Mouse (Mus musculus) layer of hippocampus, adult 9-11 months (tissue): ENCODE data around the gene Col27a1.

Experiments used
- DNase-seq: peaks from one replicate; pipeline ENCODE4 v3.0.0; 2022

The Col27a1 gene

DNA sequence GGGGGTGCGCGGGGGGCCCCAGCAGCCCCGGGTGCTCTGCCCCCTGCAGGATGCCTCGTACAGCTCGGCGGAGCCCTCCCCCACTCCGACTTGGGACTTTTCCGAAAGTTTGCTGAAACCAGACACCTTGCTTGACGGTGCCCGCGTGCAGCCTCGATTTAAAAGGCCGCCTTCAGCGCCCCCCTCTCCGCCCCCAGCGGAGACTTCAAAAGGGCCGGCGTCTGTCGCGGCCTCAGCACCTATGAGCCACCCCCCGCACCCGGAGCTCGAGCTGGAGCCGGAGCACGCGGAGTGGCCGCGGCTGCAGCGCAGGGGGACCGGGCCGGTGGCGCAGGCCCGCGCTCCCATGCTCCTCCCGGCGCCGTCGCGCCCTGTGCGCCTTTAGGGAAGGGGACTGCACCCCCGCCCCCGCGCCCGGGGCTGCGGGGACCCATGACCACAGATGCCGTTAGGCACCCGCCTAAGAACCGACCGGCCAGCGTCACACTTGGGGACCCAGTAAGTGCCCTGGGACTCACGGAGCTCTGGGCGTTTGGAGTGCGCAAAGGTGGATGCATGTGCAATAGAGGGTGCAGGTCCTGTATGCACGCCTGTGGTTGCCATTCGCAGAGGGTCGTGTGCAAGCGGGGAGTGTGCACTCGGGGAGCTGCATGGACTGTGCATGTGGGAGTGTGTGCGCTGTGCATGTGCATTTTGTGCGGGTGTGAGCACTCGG lies at the start of gene Col27a1:
TSS of gene Col27a1 (plus strand) at position 98 of the 715 bp plus-strand sequence.
- DNase-seq = no peak

DNA sequence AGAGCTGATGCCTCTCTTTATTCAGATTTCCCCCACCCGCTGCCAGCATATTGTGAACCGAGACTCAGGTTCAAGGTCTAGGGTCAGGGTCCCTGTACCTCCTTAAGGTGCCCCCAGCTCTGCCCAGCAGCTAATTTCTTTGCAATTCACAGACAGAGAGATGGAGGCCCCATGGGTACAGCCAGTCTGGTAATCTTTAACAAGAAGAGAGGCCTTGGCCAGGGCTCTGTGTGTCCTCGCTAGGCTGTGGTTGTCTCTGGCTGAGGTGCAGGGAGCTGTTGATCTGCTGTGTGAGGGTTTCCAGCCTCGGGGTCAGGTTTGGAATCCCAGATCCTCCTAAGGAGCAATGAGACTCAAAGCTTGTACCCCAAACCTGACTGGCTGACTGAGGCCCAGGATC lies 48.2 kb upstream of the Col27a1 start:
- DNase-seq = no peak

DNA sequence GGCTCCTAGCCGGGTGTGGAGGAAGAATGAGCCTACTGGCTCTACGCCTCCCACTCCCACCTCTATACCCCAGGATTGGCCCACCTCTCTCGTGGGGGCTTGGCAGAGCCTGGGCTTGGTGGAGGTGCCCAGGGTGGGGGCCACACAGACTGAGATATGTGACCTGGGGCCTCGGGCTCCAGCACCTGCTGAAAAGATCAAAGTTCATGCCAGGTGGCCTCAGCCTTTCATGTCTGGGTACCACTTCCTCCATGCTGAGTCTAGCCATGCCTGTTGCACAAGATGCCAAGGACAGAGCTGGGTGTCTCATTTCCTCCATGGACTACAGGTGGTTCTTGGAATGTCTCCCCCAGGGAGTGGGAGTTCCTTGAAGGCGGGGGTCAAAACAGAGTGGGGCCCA lies 47.5 kb upstream of the Col27a1 start:
- DNase-seq = no peak

DNA sequence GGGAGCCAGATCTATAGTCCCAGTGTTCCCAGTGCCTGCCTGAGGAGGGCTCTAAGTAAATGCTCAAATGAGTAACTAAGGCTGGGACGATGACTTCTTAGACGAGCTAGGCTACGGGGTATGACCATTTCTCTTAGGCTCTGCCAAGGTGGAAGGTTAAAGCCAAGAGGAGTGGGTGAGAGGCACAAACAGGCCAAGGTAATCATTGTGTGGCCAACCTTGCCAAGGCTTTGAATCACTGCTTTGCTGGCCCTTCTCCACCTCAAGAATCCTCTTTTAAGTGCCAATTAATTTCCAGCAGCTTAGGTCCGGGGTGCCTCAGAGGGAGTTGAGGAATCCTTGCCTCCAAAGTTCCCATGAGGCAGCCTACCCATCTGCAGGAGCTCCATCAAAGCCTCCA lies 43.7 kb upstream of the Col27a1 start:
- DNase-seq = no peak

DNA sequence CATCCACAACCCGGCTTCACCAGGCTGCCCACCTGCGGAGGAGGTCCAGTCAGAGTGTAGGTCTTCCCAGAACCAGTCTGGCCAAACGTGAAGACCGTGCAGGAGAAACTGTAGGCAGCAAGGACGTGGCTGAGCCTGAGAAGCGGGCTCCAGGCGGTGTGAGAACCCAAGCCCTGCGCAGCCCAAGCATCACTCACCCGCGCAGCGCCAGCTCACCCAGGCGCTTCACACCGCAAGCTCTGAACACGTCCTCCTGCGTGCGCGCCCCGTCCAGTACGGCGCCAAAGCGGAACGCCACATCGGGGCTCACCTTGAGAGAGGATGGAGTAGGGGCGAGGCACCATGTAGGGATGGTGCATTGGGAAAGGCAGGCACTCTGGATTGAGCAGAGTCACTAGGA lies 42.7 kb upstream of the Col27a1 start:
- DNase-seq = no peak

DNA sequence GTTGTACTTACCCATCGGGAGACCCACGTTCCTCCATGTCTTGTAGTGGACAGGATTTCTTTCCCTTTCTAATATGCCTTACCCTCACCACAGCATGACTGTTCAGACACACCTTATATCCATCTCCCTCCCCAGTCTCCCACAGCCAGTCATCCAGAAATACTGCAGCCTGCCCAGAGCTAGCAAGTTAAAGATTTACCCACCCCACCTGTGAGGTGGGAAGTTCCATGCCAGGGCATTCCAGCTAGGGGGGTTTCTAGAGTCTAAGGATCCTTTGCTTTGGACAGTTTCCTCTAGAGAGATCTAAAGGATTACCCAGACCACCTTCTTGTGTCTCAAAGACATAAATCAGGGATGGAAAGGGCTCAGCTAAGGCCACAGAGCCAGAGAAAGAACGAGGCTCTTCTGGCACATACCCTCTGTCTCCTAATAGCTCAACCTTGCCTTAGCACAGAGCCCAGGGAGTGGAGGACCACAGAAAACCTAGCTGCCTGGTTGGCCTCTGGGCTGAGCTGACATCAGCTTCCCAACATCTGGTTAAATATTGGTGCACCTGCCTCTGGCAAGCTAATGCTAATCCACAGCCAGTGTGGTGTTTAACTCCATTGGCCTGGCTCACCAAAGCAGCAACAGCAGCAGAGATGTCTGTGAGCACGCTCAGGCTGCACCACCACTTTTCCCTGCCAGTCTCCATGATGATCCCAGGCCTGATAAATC lies 41.7 kb upstream of the Col27a1 start, which contains the start of gene Kif12:
TSS of gene Kif12 (minus strand) at position 163 of the 717 bp plus-strand sequence.
- no peak for DNase-seq

DNA sequence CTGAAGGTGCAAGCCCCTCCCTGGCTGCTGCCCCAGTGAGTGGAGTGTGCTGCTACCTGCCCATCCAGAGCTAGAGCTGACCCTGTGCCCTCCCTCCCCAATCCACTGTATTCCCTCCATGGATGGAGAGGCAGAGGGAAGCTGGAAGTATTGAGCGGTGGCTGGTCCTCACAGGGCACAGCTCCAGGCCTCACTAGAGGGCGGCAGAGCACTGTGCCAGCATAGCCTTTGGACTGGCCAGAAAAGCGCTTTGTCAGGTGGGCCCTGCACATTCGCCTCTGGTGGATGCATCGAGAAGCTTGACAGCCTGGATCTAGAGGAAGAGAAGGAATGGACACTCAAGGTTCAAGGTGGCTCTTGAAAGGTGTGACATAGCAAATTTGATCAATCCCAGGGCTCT lies 32.2 kb upstream of the Col27a1 start:
- DNase-seq = peak; percentile 55

DNA sequence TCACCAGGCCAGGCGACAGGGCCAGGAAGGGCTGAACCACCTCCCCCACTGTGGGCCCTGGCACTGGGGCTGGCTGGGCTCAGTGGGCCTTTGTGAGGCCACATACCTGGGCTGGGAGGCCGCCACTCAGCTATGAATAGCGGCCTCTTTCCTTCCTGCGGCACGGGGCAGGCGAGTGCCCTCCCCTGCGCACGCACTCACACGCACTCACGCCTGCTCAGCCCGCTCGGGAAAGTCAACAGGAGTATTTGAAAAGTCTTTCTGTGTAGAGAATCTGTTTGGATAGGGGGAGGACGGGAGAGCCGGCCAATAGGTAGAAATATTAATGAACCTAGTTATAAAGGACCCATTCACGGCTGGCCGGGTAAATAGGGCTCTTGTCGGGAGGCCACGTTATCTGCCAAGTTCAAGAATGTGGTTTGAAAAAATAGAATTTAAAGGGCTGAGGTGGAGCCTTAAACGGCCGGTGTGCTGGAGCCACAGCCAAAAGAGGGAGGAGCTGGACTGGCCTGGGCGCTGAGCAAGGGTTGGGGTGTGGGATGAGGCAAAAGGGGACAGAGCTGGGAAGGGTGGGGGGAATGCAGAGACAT lies 27.4 kb upstream of the Col27a1 start:
- no peak for DNase-seq

DNA sequence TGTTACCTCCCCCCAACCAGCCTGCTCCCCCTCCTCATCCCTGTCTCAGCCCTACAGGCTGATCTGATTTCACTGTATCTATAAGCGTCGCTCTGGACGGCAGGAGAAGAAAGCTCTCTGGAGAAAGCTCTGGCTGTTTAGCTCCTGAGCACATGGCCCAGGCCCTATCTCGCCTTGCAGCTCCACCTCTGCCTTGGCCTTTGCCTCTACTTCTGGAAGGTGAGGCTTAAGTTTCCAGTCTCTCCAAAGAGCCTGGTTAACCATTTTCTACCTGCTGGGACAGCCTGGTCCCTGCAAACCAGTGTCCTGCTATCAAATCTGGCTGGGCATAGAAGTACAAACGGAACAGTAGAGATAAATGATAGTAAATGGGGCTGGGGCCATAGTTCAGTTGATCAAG lies 22.2 kb upstream of the Col27a1 start:
- DNase-seq = no peak

DNA sequence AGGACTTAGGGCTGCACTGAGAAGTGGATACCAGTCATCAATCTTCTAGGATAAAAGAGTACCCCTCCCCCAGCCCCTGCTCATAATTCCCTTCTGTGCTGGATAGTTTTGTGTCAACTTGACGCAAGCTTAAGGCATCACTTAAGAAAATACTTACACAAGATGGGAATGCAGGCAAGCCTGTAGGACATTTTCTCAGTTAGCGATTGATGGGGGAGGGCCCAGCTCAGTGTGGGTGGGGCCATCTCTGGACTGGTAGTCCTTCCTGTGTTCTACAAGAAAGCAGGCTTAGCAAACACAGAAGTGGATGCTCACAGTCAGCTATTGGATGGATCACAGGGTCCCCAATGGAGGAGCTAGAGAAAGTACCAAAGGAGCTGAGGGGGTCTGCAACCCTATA lies 19.4 kb upstream of the Col27a1 start:
- DNase-seq = no peak

DNA sequence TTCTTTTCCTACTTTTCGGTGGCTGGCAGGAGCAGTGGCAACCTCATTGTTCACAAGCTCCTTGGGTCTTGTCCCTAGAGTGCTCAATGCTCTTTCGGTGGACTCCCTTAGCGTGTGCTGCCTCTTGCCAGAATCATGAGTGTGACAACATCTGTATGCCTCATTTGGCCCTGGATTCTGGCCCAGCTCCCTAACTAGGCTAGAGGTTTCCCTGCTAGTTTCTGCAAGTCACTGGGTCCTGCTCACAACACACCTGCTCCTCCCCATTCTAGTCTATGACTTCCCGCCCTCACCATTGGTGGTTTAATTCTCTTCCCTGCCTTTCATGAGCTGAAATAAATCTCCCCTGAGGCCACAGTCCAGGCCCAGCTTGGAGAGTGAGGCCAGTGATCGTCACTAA lies 14.4 kb upstream of the Col27a1 start:
- DNase-seq = no peak

DNA sequence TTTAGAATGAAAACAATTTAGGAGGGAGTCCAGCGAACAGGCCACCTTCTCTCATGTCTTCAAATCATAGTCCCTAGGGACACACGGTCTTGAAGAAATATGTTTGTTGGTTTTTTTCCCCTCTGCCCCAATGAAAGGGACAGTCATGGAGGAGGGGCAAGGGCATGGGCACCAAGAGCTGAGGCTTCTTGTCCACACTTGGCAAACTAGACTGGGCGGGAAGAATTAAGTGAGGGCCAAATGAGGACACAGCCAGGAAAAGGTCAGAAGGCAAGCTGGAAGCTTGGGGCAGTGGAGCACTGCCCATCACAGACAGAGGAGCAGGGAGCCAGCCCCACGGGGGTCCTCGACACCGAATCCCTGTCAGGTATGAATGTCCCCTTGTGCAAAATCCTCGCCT lies 9.9 kb upstream of the Col27a1 start:
- DNase-seq = no peak

DNA sequence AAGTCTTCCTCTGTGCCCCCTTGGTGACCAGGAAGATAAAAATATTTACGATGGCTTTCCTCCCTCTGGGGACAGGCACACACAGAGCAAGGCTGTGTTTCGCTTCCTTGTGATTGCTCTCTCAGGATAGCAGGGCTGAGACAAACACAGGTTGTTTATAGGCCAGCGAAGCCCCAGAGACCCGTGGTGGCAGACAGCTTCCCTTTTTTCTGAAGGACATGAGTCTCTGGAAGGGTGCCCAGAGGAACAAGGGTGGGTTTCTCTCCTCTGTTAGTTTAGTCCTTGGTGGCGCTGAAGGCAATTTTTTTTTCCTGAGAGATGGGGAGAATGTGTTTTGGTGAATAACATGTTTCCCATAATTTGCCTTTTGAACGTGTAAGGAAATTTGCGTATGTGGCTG lies 8.2 kb upstream of the Col27a1 start:
- DNase-seq = peak; percentile 88

DNA sequence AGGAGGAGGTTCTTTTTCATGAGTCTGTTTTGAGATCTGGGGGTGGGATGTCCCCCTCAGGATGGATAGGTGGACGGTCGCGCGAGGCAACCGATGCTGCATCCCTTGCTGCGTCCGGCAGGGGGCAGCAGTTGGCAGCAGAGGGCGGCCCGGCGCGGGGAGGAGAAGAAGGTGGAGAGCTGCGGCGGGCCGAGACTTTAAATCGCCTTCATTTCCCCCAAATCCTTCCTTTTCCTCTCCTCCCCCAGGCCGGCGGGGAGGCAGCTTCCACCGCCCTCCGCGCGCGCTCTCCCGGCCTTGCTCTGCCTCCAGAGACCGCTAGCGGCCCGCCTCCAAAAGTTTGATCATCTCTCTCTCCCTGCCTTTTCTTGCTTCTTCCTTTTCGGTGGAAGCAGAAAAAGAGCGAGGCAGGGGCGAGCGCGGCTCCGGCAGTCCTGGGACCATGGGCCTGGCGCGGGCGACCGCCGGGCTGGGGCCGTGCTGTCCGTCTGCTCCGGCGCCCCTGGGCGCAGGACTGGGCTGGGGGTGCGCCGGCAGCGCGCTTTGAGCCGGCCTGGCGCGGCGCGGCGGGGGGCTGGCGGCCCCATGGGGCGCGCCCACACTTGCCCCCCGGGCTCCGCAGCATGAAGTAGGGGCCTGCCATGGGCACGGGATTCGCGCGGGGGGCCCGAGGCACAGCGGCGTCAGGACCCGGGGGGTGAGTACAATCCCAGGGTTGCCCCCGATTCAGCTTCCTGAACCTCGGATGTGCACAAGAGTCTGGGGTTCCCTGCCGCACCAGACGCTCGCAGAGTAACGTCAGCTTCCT lies 1.6 kb downstream of the Col27a1 start:
- DNase-seq = peak; percentile 54

DNA sequence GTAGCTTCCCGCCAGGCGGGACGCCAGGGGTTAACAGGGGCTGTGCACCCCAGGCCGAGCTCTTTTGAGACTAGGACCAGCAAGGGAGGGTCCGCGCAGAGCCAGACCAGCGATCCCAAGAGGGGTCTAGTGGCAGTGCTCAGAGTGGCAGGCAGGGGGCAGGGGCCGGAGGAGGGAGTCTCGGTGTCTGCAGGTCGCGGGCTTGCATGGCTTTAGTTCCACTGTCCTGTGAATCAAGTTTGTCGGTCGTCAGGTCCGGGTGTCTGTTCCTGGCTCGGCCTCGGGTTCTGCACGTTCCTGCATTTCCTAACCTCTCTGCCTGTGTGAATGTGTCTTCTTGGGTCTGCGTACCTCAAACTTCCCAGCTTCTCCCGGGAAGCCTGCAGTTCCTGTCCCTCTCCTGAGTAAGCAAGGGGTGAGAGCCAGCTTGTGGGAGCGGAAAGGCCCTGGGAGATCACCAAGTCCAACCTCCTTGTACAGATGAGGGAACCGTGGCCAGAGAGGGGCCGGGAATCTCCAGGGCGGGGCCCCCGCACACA lies 2.3 kb downstream of the Col27a1 start:
- DNase-seq = no peak

DNA sequence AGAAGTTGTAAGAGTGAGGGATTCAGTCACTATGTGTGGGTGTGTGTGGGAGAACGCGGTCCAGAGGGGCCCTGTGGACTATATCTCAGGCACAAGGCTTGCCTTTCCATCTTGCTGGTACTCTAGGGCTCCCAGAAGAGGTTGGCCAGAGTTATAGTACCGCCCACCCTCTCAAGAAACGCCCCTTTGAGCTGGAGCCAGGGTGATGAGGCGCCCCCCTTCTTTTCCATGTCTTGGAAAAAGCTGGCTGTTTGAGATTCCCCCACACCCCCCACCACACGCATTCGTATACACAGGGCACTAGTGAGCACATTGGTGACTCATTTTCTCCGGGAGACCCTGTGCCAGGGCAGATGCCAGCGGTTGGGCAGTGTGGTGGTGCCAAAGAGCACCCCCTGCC lies 2.8 kb downstream of the Col27a1 start:
- DNase-seq = no peak

DNA sequence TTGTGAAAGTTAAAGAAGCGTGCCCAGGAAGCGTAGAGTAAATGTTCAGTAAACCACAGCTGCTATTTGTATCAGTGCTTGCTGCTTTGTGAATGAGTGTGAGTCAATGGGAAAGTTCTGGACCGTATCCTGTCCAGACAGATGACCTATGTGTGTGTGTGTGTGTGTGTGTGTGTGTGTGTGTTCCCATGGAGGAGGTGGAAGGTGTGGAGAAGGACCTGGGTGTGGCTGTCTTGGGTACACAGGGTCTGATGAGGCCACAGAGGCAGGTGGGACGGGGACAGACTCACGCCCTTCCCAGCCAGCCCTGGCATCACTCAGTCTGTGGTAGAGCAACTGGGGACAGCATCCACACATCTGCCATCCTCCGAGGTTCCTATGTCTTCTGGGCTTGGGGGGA lies 3.7 kb downstream of the Col27a1 start:
- DNase-seq = no peak

DNA sequence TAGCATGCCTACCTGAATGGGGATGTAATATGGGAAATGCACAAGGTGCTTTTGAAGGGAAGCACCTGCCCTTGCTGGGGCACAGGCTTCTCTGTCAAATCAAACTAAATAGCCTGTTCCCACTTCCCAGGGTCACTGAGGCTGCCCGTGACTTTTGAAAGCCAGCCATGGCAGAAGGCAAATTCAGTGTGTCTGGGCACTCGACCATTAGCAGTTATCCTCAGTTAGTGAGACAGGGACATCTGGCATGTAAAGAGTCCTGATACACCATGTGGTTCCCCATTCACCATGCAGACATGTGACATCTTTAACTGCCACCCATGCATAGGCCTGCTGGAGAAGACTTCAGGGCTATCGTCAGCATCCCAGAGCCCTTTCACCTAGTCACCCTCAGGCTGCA lies 5.3 kb downstream of the Col27a1 start:
- no peak for DNase-seq

DNA sequence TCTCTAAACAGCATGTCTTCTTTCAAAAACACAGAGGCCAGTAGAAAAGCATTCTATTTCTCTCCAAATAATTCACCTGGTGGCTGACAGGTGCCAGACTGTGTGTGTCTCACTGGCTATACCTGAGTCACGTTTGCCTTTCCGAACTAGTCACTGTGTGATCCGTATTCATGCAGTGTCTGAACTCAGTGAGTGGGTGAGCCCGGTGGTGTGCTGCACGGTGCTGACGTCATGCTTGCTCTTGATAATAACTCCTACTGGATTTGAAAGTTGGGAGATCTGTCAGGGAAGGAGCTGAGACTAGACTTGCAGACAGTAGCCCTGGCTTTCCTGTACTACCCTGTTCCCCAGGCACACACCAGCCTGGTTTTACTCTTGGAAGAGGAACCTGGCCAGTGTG lies 5.8 kb downstream of the Col27a1 start:
- DNase-seq = no peak

DNA sequence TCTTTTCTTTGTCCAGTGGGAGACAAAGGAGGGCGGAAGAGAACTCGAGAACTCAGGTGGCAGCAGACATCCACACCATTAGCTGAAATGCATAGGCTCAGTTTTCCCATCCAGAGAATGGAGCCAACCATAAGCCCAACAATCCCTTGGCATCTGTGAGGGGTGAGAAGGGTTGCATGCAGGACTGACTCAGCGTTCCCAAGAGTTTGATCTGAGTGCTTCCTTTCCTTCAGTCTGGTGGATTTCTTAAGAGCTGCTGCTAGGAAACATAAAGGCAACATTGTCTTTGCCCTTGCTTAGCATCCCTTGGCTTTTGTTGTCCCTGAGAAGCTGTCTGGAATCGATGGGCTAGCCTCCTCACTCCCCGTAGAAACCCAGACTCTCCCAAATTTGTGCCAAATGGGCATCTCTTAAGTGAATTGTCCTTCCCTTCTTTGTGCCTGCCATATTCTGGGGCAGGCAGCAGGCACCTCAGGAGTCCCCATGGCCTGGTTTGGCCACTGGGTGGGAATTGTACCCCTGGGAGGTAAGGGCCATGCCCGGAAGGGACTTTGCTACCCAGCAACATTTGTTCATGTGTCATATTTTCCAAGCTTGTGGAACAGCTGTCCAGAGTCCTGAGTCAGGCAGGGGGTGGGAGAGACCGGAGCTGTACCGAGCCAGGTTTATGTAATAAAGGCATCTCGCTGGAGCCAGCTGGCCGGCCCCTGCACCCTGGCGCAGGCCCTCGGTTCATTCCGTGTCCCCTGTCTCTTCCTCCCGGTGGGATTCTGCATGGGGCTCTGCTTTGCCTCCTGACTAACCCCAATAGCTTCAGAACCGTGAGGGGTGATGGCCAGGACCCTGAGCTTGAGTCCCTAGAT lies 7.5 kb downstream of the Col27a1 start:
- DNase-seq = no peak

DNA sequence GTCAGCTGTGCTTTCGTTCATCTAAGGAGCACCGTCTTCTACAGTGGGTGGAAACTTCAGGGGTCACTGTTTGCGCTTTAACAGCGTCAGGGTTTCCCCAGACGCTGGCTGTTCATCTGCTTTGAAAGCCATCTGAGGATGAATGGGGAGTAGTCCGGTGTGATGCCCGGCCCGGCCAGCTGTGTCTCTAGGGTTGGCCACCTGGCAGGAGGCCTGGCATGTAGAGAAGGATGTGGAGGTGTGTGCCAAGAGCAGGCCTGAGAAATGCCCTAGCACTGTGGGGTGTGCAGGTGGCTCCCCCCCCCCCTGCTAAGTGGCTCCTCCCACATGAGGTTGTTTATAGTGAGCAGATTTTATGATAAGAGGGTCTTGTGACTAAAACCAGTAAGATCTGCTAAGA lies 8.4 kb downstream of the Col27a1 start:
- no peak for DNase-seq

DNA sequence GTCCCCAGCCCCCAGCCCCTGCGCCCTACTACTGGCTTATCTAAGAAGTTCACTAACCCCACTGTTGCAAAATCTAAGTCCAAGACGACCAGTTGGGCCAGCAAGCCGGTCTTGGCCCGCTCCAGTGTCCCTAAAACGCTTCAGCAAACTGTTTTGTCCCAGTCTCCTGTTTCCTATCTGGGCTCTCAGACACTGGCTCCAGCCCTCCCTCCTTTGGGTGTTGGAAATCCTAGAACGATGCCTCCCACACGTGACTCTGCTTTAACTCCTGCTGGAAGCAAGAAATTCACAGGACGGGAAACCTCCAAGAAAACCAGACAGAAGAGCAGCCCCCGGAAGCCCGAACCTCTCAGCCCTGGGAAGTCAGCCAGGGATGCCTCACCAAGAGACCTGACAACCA lies 11.6 kb downstream of the Col27a1 start:
- no peak for DNase-seq
